Mouse (Mus musculus) natural killer cell, adult 2 months (primary cell): ENCODE data around the gene Rp9.

Source experiments
- DNase-seq, 2 experiments: peaks; one replicate each; pipeline ENCODE4 v3.0.0; 2022; ENCODE audit warnings: low spot score in 2 of 2

Rp9 gene

GRCm38 (mm10) chr9:22469643-22470042 is at the start of gene Rp9:
Rp9 (minus strand) TSS chr9:22469743.
- no peak for DNase-seq

- DNase-seq = peak in 1 of 2 experiments; percentile 19
Observed at GRCm38 (mm10) chr9:22518394-22519041, 49.0 kb upstream of the Rp9 start.

- no peak for DNase-seq
Observed at GRCm38 (mm10) chr9:22515076-22515475, 45.5 kb upstream of the Rp9 start.

- no peak for DNase-seq
Observed at GRCm38 (mm10) chr9:22505574-22505973, 36.0 kb upstream of the Rp9 start.

- no peak for DNase-seq
Observed at GRCm38 (mm10) chr9:22503581-22503980, 34.0 kb upstream of the Rp9 start.

- DNase-seq = no peak
Observed at GRCm38 (mm10) chr9:22502972-22503371, 33.4 kb upstream of the Rp9 start.

GRCm38 (mm10) chr9:22497021-22497767 is 27.7 kb upstream of the Rp9 start:
- DNase-seq = no peak

GRCm38 (mm10) chr9:22495133-22495532 is 25.6 kb upstream of the Rp9 start:
- no peak for DNase-seq

GRCm38 (mm10) chr9:22494203-22494807 is 24.8 kb upstream of the Rp9 start:
- no peak for DNase-seq

- no peak for DNase-seq
Observed at GRCm38 (mm10) chr9:22488963-22489362, 19.4 kb upstream of the Rp9 start.

- no peak for DNase-seq
Observed at GRCm38 (mm10) chr9:22486211-22486610, 16.7 kb upstream of the Rp9 start.

GRCm38 (mm10) chr9:22484562-22485308 is 15.2 kb upstream of the Rp9 start:
- DNase-seq = no peak

GRCm38 (mm10) chr9:22483866-22484561 is 14.5 kb upstream of the Rp9 start:
- no peak for DNase-seq

- DNase-seq = no peak
Observed at GRCm38 (mm10) chr9:22478946-22479345, 9.4 kb upstream of the Rp9 start.

- DNase-seq = peak in 1 of 2 experiments; percentile 2
Observed at GRCm38 (mm10) chr9:22476265-22476664, 6.7 kb upstream of the Rp9 start.

GRCm38 (mm10) chr9:22475424-22475868 is 5.9 kb upstream of the Rp9 start, which contains the start of gene Bbs9:
Bbs9 (plus strand) TSS chr9:22475715.
- peak; percentile 92 to 93 for DNase-seq

- no peak for DNase-seq
Observed at GRCm38 (mm10) chr9:22468899-22469259, 664 bp downstream of the Rp9 start.

- DNase-seq = peak; percentile 42 to 61
Observed at GRCm38 (mm10) chr9:22468170-22468898, 1.2 kb downstream of the Rp9 start.

GRCm38 (mm10) chr9:22467371-22468169 is 2.0 kb downstream of the Rp9 start:
- DNase-seq = peak; percentile 35 to 55

GRCm38 (mm10) chr9:22466212-22466611 is 3.3 kb downstream of the Rp9 start:
- no peak for DNase-seq
